Mouse (Mus musculus) cerebellum, adult 2 months (tissue): ENCODE measurements around the gene Ndufa6. TPM values are rescaled to one million over a fixed set of nuclear protein-coding genes. Genes with fewer than 3 reads are reported as not detected.
A peak's percentile ranks its signal among the peaks of the same experiment; 100 is the strongest.
"Not testable (repeated sequence)": the region's sequence is repeated elsewhere in the genome, so short reads cannot be mapped to it uniquely, and the experiment has no call there.

ENCODE experiments used
- DNase-seq, 2 experiments: peaks; one replicate each; pipeline ENCODE4 v3.0.0; 2021
- H3K27ac ChIP-seq: fragments of 200-500 bp; 2 replicates; pipeline ENCODE4 v1.5.1; 2012; ENCODE audit warnings: low read length, control low read depth, inconsistent platforms; ENCODE audit not compliant: insufficient read depth
- H3K27me3 ChIP-seq: fragments of 200-500 bp; 2 replicates; pipeline ENCODE4 v1.6.1; 2012; ENCODE audit warnings: inconsistent platforms, mild to moderate bottlenecking, low read length, moderate library complexity; ENCODE audit not compliant: control insufficient read depth, insufficient read depth
- H3K4me1 ChIP-seq: fragments of 200-500 bp; 2 replicates; pipeline ENCODE4 v1.6.1; 2011; ENCODE audit warnings: low read length; ENCODE audit not compliant: control insufficient read depth, insufficient read depth
- H3K4me3 ChIP-seq: fragments of 200-500 bp; replicated peaks from 2 replicates; pipeline ENCODE3; 2011; ENCODE audit warnings: mild to moderate bottlenecking, low read depth, low read length, control low read depth; ENCODE audit not compliant: insufficient read depth
- CTCF ChIP-seq: fragments of 200-500 bp; IDR thresholded peaks from 2 replicates; pipeline ENCODE4 v1.5.1; 2011; ENCODE audit warnings: low read depth, mild to moderate bottlenecking, control low read depth, low read length, moderate library complexity, borderline replicate concordance; ENCODE audit not compliant: insufficient read depth
- POLR2A ChIP-seq: fragments of 200-500 bp; IDR thresholded peaks from 2 replicates; pipeline ENCODE4 v1.6.1; 2011; ENCODE audit warnings: low read length, control low read depth, borderline replicate concordance; ENCODE audit not compliant: insufficient read depth
- WGBS: fragments of 180-500 bp; shearing (Covaris S2); methylation state at CpG from one replicate; pipeline ENCODE4 v1.1.7; 2018; 5-methylcytosine and 5-hydroxymethylcytosine counted together
- polyA plus RNA-seq: library from polyadenylated mRNA; depleted of rRNA; stranded (reverse); fragments of >200 nt; gene quantifications from 2 replicates; pipeline ENCODE4 v1.2.3, GENCODE M21; 2012

Ndufa6 gene
- polyA plus RNA-seq, 1 experiment = 627 TPM

- Histone ChIP-seq H3K27me3 (no peaks in the 10 kb centered on the region), H3K4me1 (no peaks in the 10 kb centered on the region), H3K27ac (peak overlapping the region; percentile 59; the same call in 1 of the 2 replicates), H3K4me3 (no peak overlapping the region)
- peak; percentile 17 to 54 for DNase-seq
- 28% methylated on average over 17 of the region's 17 CpGs for WGBS
- TF ChIP-seq POLR2A (no peak), CTCF (no peak)
These were observed 22.4 kb upstream of the Ndufa6 start for GRCm38 (mm10) chr15:82376393-82377138.

DNA sequence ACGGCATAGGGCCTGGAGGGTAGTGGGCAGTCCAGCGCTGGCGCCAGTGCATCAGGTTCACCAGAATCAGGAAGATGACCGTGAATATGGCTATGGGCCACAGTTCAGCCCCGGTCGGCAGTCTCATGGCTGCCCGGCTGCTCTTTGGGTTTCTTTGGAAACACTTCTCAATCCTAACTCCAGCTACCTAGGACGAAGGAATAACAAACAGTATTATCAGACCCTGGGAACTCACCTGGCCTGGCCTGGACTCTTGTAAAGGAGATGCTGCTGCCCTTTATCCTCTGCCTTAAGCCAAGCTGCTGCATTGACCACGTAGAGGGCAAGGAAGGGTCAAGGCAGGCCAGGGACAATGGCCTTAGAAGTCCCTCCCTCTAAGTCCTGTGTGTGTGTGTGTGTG is 21.7 kb upstream of the Ndufa6 start:
- H3K27ac ChIP-seq = no peak overlapping the region; the same call in 1 of the 2 replicates
- TF ChIP-seq POLR2A (no peak), CTCF (no peak)
- DNase-seq = no peak
- 85% methylated on average over 9 of the region's 9 CpGs for WGBS
- H3K4me1 ChIP-seq = no peaks in the 10 kb centered on the region
- H3K27me3 ChIP-seq = no peaks in the 10 kb centered on the region
- H3K4me3 ChIP-seq = no peak overlapping the region

- TF ChIP-seq POLR2A (no peak), CTCF (no peak)
- no peak overlapping the region for H3K4me3 ChIP-seq
- 62% methylated on average over 5 of the region's 5 CpGs for WGBS
These were observed 20.3 kb upstream of the Ndufa6 start for GRCm38 (mm10) chr15:82374437-82374836.

GRCm38 (mm10) chr15:82372991-82373390 is 18.9 kb upstream of the Ndufa6 start:
- TF ChIP-seq POLR2A (no peak), CTCF (no peak)
- no peaks in the 10 kb centered on the region for H3K4me1 ChIP-seq
- WGBS = 58% methylated on average over 5 of the region's 5 CpGs
- DNase-seq = no peak
- H3K27ac ChIP-seq = no peak overlapping the region
- H3K4me3 ChIP-seq = no peak overlapping the region
- H3K27me3 ChIP-seq = no peaks in the 10 kb centered on the region

More at GRCm38 (mm10) chr15:82374437-82374836, 20.3 kb upstream of the Ndufa6 start:
- no peak for DNase-seq
- Histone ChIP-seq H3K27me3 (no peaks in the 10 kb centered on the region), H3K4me1 (no peaks in the 10 kb centered on the region), H3K27ac (no peak overlapping the region)

GRCm38 (mm10) chr15:82372446-82372845 is 18.3 kb upstream of the Ndufa6 start:
- H3K4me3 ChIP-seq = no peak overlapping the region
- H3K27me3 ChIP-seq = no peaks in the 10 kb centered on the region
- 93% methylated on average over 6 of the region's 6 CpGs for WGBS
- H3K4me1 ChIP-seq = no peaks in the 10 kb centered on the region
- no peak for DNase-seq
- no peak overlapping the region for H3K27ac ChIP-seq
- TF ChIP-seq POLR2A (no peak), CTCF (no peak)

GRCm38 (mm10) chr15:82368851-82369250 is 14.7 kb upstream of the Ndufa6 start:
- no peaks in the 10 kb centered on the region for H3K4me1 ChIP-seq
- no peaks in the 10 kb centered on the region for H3K27me3 ChIP-seq
- TF ChIP-seq CTCF (no peak), POLR2A (no peak)
- no peak overlapping the region for H3K4me3 ChIP-seq
- DNase-seq = no peak
- no peak overlapping the region for H3K27ac ChIP-seq
- 81% methylated on average over 1 of the region's 1 CpGs for whole genome bisulfite sequencing

DNA sequence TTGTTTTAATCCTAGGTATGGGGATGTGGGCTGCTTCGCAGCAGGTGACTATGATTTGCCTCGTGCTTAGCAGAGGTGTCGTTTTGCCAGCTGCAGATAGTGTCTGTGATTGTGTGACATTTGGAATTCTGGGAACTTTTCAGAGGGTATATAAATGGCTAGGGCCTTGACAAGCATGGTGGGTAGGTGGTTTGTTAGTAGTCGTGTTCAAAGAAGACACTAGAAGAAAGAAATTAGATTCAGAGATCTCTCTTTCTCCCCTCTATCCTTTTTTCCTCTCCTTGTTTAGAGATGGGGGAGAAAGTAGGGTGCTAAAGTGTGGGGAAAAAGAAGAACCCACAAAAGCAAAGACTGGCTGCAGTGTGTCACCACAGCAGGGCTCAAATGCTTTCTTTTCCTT is 14.0 kb upstream of the Ndufa6 start:
- H3K4me3 ChIP-seq = no peak overlapping the region
- H3K4me1 ChIP-seq = no peaks in the 10 kb centered on the region
- WGBS = 90% methylated on average over 4 of the region's 4 CpGs
- no peak for TF ChIP-seq CTCF
- no peak for TF ChIP-seq POLR2A
- H3K27ac ChIP-seq = no peak overlapping the region
- H3K27me3 ChIP-seq = no peaks in the 10 kb centered on the region
- DNase-seq = no peak

GRCm38 (mm10) chr15:82364561-82364960 is 10.4 kb upstream of the Ndufa6 start:
- H3K4me1 ChIP-seq, H3K27me3 ChIP-seq, DNase-seq, H3K27ac ChIP-seq, H3K4me3 ChIP-seq: not testable (repeated sequence)
- 41% methylated on average over 7 of the region's 9 CpGs for whole genome bisulfite sequencing

DNA sequence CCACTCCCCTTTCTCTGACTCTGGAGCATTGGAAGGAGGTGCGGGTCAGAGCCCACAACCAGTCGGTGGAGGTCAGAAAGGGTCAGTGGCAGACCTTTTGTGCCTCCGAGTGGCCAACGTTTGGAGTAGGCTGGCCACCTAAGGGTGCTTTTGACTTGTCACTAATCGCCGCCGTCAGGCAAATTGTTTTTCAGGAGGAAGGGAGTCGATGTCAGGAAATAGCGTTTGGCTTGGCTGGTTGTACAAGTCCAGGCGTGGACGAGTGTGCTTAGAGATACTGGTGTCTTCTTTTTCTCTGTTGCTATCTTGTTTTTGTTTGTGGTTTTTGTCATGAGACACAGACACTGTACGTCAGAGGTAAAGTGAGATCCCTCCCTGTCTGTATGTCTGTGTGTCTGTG is 9.7 kb upstream of the Ndufa6 start:
- not testable (repeated sequence) for H3K4me1 ChIP-seq, H3K4me3 ChIP-seq, DNase-seq, H3K27me3 ChIP-seq, H3K27ac ChIP-seq
- 73% methylated on average over 9 of the region's 12 CpGs for WGBS
